Mouse (Mus musculus) forebrain, embryonic 13.5 days (tissue): ENCODE measurements around the gene Snap91. TPM values are rescaled to one million over a fixed set of nuclear protein-coding genes. Genes with fewer than 3 reads are reported as not detected.

ENCODE experiments used
- ATAC-seq: fragments of 200-750 bp; cut with Nextera tagmentation; 2 replicates; pipeline ENCODE4 v1.8.0; 2017
- H3K27ac ChIP-seq: fragments of 300-500 bp; sonication (generic); 2 replicates; pipeline ENCODE4 v1.5.1; 2015; ENCODE audit warnings: inconsistent platforms, mild to moderate bottlenecking, moderate library complexity
- H3K27me3 ChIP-seq: fragments of 300-500 bp; sonication (generic); 2 replicates; pipeline ENCODE4 v1.6.1; 2015; ENCODE audit warnings: mild to moderate bottlenecking, inconsistent platforms
- H3K36me3 ChIP-seq: fragments of 300-500 bp; sonication (generic); 2 replicates; pipeline ENCODE4 v1.6.1; 2015; ENCODE audit warnings: mild to moderate bottlenecking, inconsistent platforms; ENCODE audit not compliant: poor library complexity, severe bottlenecking
- H3K4me1 ChIP-seq: fragments of 300-500 bp; sonication (generic); 2 replicates; pipeline ENCODE4 v1.6.1; 2015; ENCODE audit warnings: inconsistent platforms
- H3K4me2 ChIP-seq: fragments of 300-500 bp; sonication (generic); 2 replicates; pipeline ENCODE4 v1.6.1; 2015; ENCODE audit warnings: inconsistent platforms, mild to moderate bottlenecking, moderate library complexity
- H3K4me3 ChIP-seq: fragments of 300-500 bp; sonication (generic); 2 replicates; pipeline ENCODE4 v1.5.1; 2015; ENCODE audit warnings: mild to moderate bottlenecking, inconsistent platforms
- H3K9ac ChIP-seq: fragments of 300-500 bp; sonication (generic); 2 replicates; pipeline ENCODE4 v1.6.1; 2015; ENCODE audit warnings: mild to moderate bottlenecking, inconsistent platforms
- H3K9me3 ChIP-seq: fragments of 300-500 bp; sonication (generic); replicated peaks from 2 replicates; pipeline ENCODE4 v1.6.1; 2016; ENCODE audit warnings: inconsistent platforms
- WGBS: fragments of 180-500 bp; shearing (Covaris S2); methylation state at CpG from one replicate; pipeline ENCODE4 v1.1.7; 2015; 5-methylcytosine and 5-hydroxymethylcytosine counted together
- polyA plus RNA-seq: library from polyadenylated mRNA; unstranded; fragments of >200 nt; fragmentation: Nextera tagmentation; extraction: Ambion mirVana; gene quantifications from 2 replicates; pipeline ENCODE4 v1.2.1, GENCODE M21; 2015

Snap91 gene
- polyA plus RNA-seq, 1 experiment from 2014 or later, result 46.5 TPM

DNA sequence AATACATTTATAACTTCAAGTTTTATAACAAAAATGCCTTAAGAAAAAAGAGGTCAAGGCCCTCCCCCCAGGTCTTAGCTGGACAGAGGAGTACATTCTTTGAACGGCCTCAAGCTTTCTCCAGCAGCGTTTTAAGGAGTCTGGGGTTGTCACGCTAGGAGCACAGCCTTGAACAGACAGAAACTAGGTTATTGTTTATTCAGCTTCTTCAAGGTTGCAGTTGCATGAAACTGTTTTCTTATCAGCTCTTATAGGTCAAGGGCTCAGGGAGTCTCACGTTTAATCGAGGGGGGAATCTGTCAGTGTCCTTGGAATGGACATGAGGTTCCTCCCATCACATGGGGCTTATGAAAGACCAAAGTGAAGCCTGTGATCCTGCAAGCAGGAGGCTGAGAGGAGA lies 163.3 kb downstream of the Snap91 start:
- ATAC-seq, result no peak
- Histone ChIP-seq H3K9ac (no peak overlapping the region), H3K27me3 (no peaks in the 10 kb centered on the region), H3K4me3 (no peak overlapping the region), H3K4me2 (no peak overlapping the region), H3K4me1 (no peaks in the 10 kb centered on the region), H3K36me3 (no peaks in the 10 kb centered on the region), H3K9me3 (no peaks in the 10 kb centered on the region), H3K27ac (no peak overlapping the region)
- 77% methylated on average over 5 of the region's 5 CpGs for WGBS

DNA sequence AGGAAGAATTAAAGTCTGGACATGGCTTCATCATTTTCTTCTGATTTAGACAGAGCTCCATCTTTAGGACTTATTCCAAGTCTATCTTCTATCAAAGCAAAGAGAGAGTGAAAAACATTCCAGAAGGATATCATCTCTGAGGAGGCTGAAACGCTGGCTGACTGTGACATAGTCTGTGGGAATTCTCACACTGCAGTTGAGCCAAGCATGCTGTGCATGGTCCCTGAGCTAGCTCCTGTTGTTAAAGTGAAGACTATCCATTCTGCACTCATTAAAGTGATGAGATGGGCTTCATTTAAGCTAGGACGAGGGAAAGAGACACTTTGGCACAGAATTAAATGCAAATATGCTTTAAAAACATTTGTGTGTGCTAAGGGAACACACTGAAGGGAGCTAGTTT lies 163.9 kb downstream of the Snap91 start:
- Histone ChIP-seq H3K36me3 (no peaks in the 10 kb centered on the region), H3K9me3 (no peaks in the 10 kb centered on the region), H3K27ac (no peak overlapping the region), H3K4me3 (no peak overlapping the region), H3K9ac (no peak overlapping the region), H3K4me1 (no peaks in the 10 kb centered on the region), H3K4me2 (no peak overlapping the region), H3K27me3 (no peaks in the 10 kb centered on the region)
- ATAC-seq, result no peak
- 61% methylated on average over 2 of the region's 2 CpGs for WGBS

Other genes starting within 250 kb of the Snap91 start
- gene Me1, start 184.7 kb downstream of the Snap91 start, polyA plus RNA-seq, result 8.1 and 9.5 TPM in 2 replicates
- gene Prss35, start 137.0 kb downstream of the Snap91 start, polyA plus RNA-seq, result 0.62 and 0.73 TPM in 2 replicates
- 3.3 and 4.4 TPM in 2 replicates for gene Ripply2, start 134.9 kb upstream of the Snap91 start, polyA plus RNA-seq
- 92.0 and 93.9 TPM in 2 replicates for gene Cyb5r4, start 141.4 kb upstream of the Snap91 start, polyA plus RNA-seq